Mouse (Mus musculus) ovary, postnatal 10 days (tissue): Measurements from ENCODE around the gene Exoc7.

Source experiments
- DNase-seq: peaks from one replicate; pipeline ENCODE4 v3.0.0; 2022; ENCODE audit warnings: low spot score

Exoc7 gene

GRCm38 (mm10) chr11:116312359-116312758 is 5.3 kb upstream of the Exoc7 start:
- no peak for DNase-seq

DNA sequence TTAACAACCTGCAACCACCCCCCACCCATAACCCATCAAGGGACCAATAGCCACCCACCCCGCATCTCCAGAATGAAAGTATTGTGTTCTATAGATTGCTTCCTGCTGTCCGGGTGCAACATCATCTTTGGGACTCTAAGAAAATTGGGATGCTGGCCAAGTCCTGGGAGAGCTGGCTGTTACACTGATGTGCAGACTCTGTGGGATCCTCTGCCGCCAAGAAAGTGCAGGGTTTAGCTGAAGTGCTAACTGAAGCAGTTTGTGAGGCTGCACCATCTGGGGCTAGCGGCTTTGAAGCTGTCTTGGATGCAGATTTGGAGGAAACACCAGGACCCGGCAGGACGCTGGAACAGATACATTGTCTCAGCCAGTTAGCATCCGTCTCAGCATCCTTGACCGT is 4.1 kb upstream of the Exoc7 start:
- DNase-seq: no peak

DNA sequence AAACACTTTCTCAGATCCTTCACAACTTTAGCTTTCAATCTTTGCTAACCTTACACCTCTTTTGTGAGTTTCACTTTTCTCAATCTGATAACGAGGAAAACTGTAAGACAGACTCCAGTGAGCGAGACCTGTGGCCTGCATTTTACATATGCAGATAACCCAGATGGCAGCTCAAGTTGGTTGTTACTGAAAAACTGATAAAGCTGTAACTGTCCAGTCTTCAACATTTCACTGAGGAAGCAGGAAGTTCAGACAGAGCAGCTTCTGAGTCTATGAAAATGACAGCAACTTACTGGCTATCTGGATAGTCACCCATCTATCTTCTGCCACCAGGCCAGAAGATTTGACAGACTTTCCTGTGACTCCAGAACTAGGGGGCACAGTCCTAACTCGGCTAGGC is 2.6 kb upstream of the Exoc7 start:
- DNase-seq: no peak

GRCm38 (mm10) chr11:116307762-116308531 is 914 bp upstream of the Exoc7 start:
- no peak for DNase-seq

DNA sequence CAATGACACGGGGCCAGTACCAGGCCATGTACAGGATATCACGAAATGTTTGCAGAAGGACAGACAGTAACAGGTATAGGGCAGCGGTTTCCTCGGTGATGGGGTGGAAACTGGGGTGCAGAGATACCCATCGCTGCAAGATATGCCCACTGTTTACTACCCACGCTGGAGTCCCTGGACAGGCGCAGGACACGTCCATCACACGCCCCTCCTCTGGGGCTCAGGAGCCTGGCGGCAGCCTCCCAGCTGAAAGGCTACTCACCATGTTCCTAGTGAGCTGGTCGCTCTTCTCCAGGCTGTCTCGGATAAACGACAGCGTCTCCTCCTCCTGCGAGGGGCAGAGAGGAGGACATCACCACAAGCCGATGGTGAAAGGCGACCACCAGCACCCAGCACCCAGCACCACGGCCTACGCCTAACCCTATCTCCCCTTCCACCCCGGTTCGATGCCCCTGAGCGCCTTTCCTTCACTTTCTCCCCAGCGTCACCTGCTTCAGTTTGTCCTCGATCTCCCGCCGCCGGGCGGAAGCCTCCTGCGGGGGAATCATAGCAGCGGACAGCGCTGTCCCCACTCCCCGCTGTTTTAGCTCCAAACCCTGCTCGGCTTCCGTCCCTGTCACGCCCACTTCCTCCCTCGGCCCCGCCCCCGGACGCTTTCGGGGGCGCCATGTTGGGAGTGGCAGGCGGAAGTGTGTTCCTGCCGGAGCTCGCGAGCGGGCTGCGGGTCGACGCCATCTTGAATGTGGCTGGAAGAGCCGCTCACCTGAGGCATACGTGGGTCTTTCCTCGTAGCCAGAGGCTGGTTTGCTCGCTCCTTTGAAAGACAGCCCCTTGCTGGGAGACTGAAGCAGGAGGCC is 679 bp downstream of the Exoc7 start:
- DNase-seq: peak; percentile 81

DNA sequence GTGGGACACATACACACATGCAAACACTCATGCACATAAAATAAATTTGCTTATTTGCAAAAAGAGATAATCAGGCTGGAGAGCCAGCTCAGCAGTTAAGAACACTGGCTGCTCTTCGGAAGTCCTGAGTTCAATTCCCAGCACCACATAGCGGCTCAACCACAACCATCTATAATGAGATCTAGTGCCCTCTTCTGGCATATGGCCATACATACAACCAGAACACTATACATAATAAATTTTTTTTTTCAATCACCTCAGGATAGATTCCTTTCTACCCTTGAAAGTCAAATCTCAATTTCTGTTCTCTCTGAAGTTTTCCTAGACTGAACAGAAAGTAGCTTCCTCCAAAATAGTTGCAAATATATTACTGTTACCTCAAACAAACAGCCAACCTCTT is 1.6 kb downstream of the Exoc7 start:
- DNase-seq: no peak

GRCm38 (mm10) chr11:116298621-116299020 is 8.4 kb downstream of the Exoc7 start:
- DNase-seq: no peak

DNA sequence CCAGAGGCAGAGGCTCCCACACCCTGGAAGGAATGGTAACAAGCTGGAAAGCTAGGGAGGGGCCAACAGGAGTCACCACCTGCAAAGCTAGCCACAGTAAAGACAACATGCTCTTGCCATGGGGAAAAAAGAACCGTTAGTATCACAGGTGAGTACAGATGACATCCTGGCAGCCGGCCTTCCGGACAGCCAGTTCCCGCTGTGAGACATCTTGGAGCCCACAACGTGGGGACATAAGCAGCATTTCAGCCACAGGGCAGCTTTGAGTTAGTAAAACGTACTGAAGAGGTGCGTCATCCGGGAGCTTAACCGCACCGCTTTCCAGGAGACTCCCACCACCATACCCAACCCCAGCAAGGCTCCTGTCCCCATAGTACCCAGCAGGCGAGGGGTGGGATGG is 8.8 kb downstream of the Exoc7 start:
- no peak for DNase-seq

GRCm38 (mm10) chr11:116297017-116297416 is 10.0 kb downstream of the Exoc7 start:
- DNase-seq: no peak

DNA sequence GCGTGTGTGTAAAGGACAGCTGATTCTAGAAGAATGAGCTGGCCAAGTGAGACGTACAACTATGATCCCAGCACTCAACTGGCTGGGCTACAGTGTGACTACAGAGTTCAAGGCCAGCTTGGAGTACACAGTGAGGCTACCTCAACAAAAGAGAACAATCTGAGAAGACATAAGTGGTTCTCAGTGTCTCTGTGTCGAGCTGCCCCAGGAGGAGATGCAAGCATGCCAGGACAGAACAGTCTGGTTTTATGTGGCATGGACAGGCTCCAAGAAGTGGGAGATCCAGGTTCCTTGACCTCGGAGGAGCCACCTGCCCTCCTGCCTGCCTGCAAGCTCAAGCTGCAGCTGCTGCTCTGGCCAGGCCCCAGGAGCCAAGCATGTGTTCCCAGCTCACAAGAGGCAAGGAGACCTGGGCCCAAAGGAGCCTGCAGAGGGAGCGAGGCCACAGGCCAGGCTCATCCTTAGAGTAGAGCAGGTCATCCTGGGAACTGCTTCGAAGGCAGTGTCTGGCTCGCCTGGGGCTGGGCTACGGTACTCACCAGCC is 10.8 kb downstream of the Exoc7 start:
- no peak for DNase-seq

GRCm38 (mm10) chr11:116294319-116294718 is 12.7 kb downstream of the Exoc7 start:
- no peak for DNase-seq

DNA sequence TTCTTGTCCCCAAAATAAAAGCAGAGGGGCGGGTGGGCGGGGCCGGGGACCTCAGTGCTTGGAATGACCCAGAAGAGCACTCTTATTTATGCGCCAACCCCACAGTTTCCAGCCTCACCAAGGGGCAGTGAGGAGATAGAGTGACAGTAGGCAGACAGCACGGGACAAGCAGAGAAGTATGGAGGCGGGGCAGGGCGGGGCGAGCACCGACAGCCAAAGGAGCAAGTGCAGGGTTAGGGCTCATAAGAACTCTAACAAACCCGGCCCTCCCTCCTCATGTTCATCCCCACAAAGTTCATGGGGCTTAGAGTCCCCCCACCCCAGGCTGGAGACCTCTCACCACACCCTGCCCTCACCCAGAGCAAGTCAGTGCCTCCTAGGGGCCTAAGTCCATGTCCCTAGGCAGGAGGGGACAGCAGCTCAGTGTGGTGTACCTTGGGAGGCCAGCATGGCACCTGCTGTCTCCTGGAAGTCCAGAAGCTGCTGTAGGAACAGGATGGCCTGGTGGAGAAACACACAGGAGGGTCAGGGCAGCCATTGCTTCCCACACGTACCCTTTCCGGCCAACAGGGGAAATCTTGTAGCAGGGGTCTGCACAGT is 13.4 kb downstream of the Exoc7 start:
- DNase-seq: no peak

- no peak for DNase-seq
Observed at GRCm38 (mm10) chr11:116292401-116292800, 14.6 kb downstream of the Exoc7 start.

DNA sequence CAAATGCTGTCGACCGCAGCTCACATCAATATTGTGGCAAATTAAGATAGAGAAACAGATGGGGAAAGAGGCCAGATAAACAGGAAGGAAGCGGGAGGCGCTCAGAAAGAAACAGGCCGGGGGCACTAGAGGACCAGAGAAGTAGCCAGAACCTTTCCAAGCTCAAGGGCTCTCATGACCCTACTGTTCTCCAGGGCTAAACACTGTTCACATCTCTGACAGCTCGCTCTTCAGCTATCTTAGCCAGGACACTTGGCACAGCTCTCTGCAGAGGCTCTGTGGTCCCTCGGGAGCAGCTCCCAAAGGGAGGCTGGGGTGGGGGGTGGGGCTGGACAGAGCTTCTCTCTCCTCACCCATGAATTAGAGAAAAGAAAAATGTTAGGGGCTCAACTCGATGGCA is 16.5 kb downstream of the Exoc7 start:
- DNase-seq: no peak

GRCm38 (mm10) chr11:116287351-116287750 is 19.7 kb downstream of the Exoc7 start:
- DNase-seq: no peak

DNA sequence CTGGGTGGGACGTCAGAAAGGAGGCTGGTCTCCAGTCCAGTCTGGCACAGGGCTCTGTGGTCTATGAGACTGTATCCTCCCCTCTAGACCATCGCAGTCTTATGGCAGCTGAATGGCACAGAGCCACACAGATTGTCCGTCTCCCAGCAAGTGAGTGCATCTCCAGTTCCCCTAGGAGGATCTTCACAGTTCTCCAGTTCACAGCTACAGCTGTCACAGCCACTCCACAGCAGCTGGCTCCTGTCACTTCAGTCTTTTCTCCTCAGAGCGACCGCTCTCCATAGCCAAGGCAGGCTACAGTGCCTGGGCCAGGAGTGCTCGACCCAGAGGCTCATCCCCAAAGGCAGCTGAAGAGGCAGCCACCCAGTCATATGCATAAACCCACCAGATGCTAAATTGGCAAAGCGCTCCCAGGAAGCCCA is 21.3 kb downstream of the Exoc7 start:
- DNase-seq: no peak

DNA sequence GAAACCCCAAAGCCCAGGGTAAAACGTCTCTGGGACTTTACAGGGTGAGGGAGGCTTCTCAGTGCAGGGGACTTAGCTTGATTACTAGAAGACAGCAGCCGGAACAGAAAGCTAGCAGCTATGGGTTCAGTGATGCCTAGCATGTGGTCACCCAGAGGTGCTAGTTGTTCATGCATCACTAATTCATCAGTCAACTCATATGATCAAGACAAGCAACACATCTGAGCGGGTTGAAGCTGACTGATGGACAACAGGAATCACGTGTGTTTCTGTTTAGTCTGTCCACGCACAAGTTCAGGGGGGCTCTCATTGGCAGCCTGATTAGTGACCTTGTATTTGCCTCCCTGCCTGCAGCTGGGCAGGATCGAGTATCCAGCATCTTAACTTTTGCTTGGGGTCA is 23.1 kb downstream of the Exoc7 start:
- no peak for DNase-seq

GRCm38 (mm10) chr11:116282912-116283521 is 24.0 kb downstream of the Exoc7 start:
- DNase-seq: no peak

DNA sequence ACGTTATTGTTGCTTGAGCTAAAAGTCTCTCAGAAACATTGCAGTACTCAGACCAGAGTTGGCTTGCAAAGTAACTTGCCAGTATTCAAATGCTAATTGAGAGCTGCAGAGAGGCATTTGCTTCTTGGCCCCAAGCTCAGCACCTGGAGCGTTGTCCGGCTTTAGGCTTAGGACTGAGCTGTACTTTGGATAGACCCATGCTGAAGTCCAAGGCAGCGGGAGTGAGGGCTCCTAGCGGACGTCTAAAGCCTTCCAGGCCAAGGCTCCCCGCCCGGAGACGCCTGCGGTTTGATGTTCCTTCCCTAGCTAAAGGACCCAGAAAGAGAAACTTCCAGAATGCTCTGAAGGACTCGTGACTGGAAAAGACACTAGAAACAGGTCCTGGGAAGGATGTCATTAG is 24.9 kb downstream of the Exoc7 start:
- no peak for DNase-seq

DNA sequence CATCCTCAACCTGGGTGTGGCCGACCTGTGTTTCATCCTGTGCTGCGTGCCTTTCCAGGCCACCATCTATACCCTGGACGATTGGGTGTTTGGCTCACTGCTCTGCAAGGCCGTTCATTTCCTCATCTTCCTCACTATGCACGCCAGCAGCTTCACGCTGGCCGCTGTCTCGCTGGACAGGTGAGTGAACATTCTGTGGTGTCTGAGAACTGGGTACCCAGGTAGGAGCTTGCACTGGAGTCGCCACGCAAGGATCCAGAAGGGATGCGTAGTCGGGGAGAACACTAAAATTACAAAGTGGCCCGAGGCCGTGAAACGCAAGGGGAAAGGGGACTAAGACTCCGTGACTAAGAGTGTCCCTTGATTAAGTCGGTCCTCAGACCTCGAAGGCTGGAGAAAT is 25.4 kb downstream of the Exoc7 start:
- DNase-seq: no peak

- DNase-seq: no peak
Observed at GRCm38 (mm10) chr11:116280751-116281663, 26.0 kb downstream of the Exoc7 start, which contains the start of gene Galr2. TSS of gene Galr2 (plus strand) at chr11:116280939.
